Mouse (Mus musculus) kidney, postnatal 0 days (tissue): ENCODE measurements around the gene Ncoa1. TPM values are rescaled to one million over a fixed set of nuclear protein-coding genes. Genes with fewer than 3 reads are reported as not detected.

ENCODE experiments used
- ATAC-seq: fragments of 200-750 bp; cut with Nextera tagmentation; replicated peaks from 2 replicates; pipeline ENCODE4 v1.8.0; 2017; ENCODE audit warnings: low read depth, moderate number of reproducible peaks, moderate TSS enrichment, moderate library complexity; ENCODE audit not compliant: low FRiP score
- DNase-seq: peaks from one replicate; pipeline ENCODE4 v3.0.0-alpha.2; 2016; ENCODE audit warnings: low spot score
- H3K27ac ChIP-seq: fragments of 300-500 bp; sonication (generic); 2 replicates; pipeline ENCODE4 v1.5.1; 2014; ENCODE audit warnings: mild to moderate bottlenecking
- H3K27me3 ChIP-seq: fragments of 300-500 bp; sonication (generic); 2 replicates; pipeline ENCODE4 v1.6.1; 2014; ENCODE audit warnings: low read length, mixed read lengths; ENCODE audit not compliant: insufficient read depth
- H3K36me3 ChIP-seq: fragments of 300-500 bp; sonication (generic); 2 replicates; pipeline ENCODE4 v1.6.1; 2014; ENCODE audit warnings: low read length, mixed read lengths; ENCODE audit not compliant: insufficient read depth
- H3K4me1 ChIP-seq: fragments of 300-500 bp; sonication (generic); replicated peaks from 2 replicates; pipeline ENCODE4 v1.6.1; 2014; ENCODE audit warnings: antibody characterized with exemption, low read length, mixed read lengths; ENCODE audit not compliant: insufficient read depth
- H3K4me2 ChIP-seq: fragments of 300-500 bp; sonication (generic); 2 replicates; pipeline ENCODE4 v1.6.1; 2014; ENCODE audit warnings: mild to moderate bottlenecking, low read length, moderate library complexity, mixed read lengths
- H3K4me3 ChIP-seq: fragments of 300-500 bp; sonication (generic); replicated peaks from 2 replicates; pipeline ENCODE4 v1.5.1; 2014; ENCODE audit warnings: low read depth, low read length
- H3K9ac ChIP-seq: fragments of 300-500 bp; sonication (generic); 2 replicates; pipeline ENCODE4 v1.6.1; 2014; ENCODE audit warnings: low read depth, low read length
- H3K9me3 ChIP-seq: fragments of 300-500 bp; sonication (generic); replicated peaks from 2 replicates; pipeline ENCODE4 v1.6.1; 2016; ENCODE audit warnings: low read length, inconsistent platforms, mixed read lengths
- CTCF ChIP-seq: IDR thresholded peaks from 2 replicates; pipeline ENCODE4 v1.5.1; 2016; ENCODE audit warnings: antibody characterized with exemption, low read depth, mild to moderate bottlenecking, moderate library complexity
- WGBS: fragments of 180-500 bp; shearing (Covaris S2); extraction: QIAGEN DNeasy Blood & Tissue Kit; methylation state at CpG from one replicate; pipeline ENCODE4 v1.1.7; 2014; 5-methylcytosine and 5-hydroxymethylcytosine counted together
- polyA plus RNA-seq: library from polyadenylated mRNA; unstranded; fragments of >200 nt; fragmentation: Nextera tagmentation; extraction: Ambion mirVana; gene quantifications from 2 replicates; pipeline ENCODE4 v1.2.1, GENCODE M21; 2015

Ncoa1 gene
- polyA plus RNA-seq, 1 experiment from 2014 or later: 8.7 TPM

GRCm38 (mm10) chr12:4322227-4322626, 154.8 kb downstream of the Ncoa1 start:
- TF ChIP-seq CTCF: no peak
- H3K9me3 ChIP-seq: no peaks in the 10 kb centered on the region
- H3K4me2 ChIP-seq: no peak overlapping the region
- DNase-seq: no peak
- no peak overlapping the region for H3K27ac ChIP-seq
- H3K4me3 ChIP-seq: no peak overlapping the region
- H3K4me1 ChIP-seq: no peaks in the 10 kb centered on the region
- ATAC-seq: no peak
- H3K9ac ChIP-seq: no peak overlapping the region
- 50% methylated on average over 2 of the region's 2 CpGs for WGBS
- H3K36me3 ChIP-seq: 0 out of 2 replicates have a peak, but pooled peaks cover 4% of the 10 kb centered on the region
- H3K27me3 ChIP-seq: no peaks in the 10 kb centered on the region

GRCm38 (mm10) chr12:4313824-4314223, 163.2 kb downstream of the Ncoa1 start:
- TF ChIP-seq CTCF: no peak
- ATAC-seq: no peak
- Histone ChIP-seq H3K9ac (no peak overlapping the region), H3K36me3 (peaks cover 8% of the 10 kb centered on the region; the same call in 1 of the 2 replicates), H3K27me3 (no peaks in the 10 kb centered on the region), H3K4me3 (no peak overlapping the region), H3K9me3 (no peaks in the 10 kb centered on the region), H3K4me1 (no peaks in the 10 kb centered on the region), H3K4me2 (no peak overlapping the region), H3K27ac (no peak overlapping the region)
- no peak for DNase-seq

- Histone ChIP-seq H3K4me3 (no peak overlapping the region), H3K4me2 (no peak overlapping the region), H3K9ac (no peak overlapping the region), H3K36me3 (0 out of 2 replicates have a peak, but pooled peaks cover 4% of the 10 kb centered on the region), H3K9me3 (no peaks in the 10 kb centered on the region), H3K27ac (no peak overlapping the region), H3K27me3 (no peaks in the 10 kb centered on the region), H3K4me1 (no peaks in the 10 kb centered on the region)
- no peak for TF ChIP-seq CTCF
- peak; percentile 65 for ATAC-seq
- DNase-seq: peak; percentile 77
- 48% methylated on average over 1 of the region's 1 CpGs for WGBS
These were observed 170.2 kb downstream of the Ncoa1 start for GRCm38 (mm10) chr12:4306712-4307313.

GRCm38 (mm10) chr12:4299300-4299699, 177.7 kb downstream of the Ncoa1 start:
- Histone ChIP-seq H3K4me3 (no peak overlapping the region), H3K4me2 (no peak overlapping the region), H3K27ac (no peak overlapping the region), H3K4me1 (no peaks in the 10 kb centered on the region), H3K9me3 (no peaks in the 10 kb centered on the region), H3K27me3 (no peaks in the 10 kb centered on the region), H3K9ac (no peak overlapping the region), H3K36me3 (peaks cover 8% of the 10 kb centered on the region; the same call in 1 of the 2 replicates)
- TF ChIP-seq CTCF: no peak
- 80% methylated on average over 3 of the region's 3 CpGs for WGBS
- DNase-seq: no peak
- no peak for ATAC-seq

GRCm38 (mm10) chr12:4298626-4299025, 178.4 kb downstream of the Ncoa1 start:
- Histone ChIP-seq H3K9ac (no peak overlapping the region), H3K27ac (no peak overlapping the region), H3K9me3 (no peaks in the 10 kb centered on the region), H3K4me3 (no peak overlapping the region), H3K4me1 (no peaks in the 10 kb centered on the region), H3K27me3 (no peaks in the 10 kb centered on the region), H3K4me2 (no peak overlapping the region), H3K36me3 (peaks cover 8% of the 10 kb centered on the region; the same call in 1 of the 2 replicates)
- no peak for TF ChIP-seq CTCF
- DNase-seq (no peak), ATAC-seq (no peak)
- 84% methylated on average over 4 of the region's 4 CpGs for WGBS

- DNase-seq: no peak
- TF ChIP-seq CTCF: no peak
- Histone ChIP-seq H3K9ac (no peak overlapping the region), H3K9me3 (no peaks in the 10 kb centered on the region), H3K4me2 (no peak overlapping the region), H3K36me3 (peaks cover 4% of the 10 kb centered on the region; the same call in 1 of the 2 replicates), H3K27me3 (no peaks in the 10 kb centered on the region), H3K4me3 (no peak overlapping the region), H3K27ac (no peak overlapping the region), H3K4me1 (no peaks in the 10 kb centered on the region)
- no peak for ATAC-seq
- 85% methylated on average over 4 of the region's 4 CpGs for WGBS
These were observed 181.1 kb downstream of the Ncoa1 start for GRCm38 (mm10) chr12:4295881-4296280.

GRCm38 (mm10) chr12:4295281-4295680, 181.7 kb downstream of the Ncoa1 start:
- no peaks in the 10 kb centered on the region for H3K9me3 ChIP-seq
- no peak overlapping the region for H3K4me2 ChIP-seq
- no peak for TF ChIP-seq CTCF
- H3K9ac ChIP-seq: no peak overlapping the region
- 89% methylated on average over 8 of the region's 8 CpGs for WGBS
- H3K4me1 ChIP-seq: no peaks in the 10 kb centered on the region
- H3K27ac ChIP-seq: no peak overlapping the region
- DNase-seq (no peak), ATAC-seq (no peak)
- H3K27me3 ChIP-seq: no peaks in the 10 kb centered on the region
- H3K36me3 ChIP-seq: peaks cover 7% of the 10 kb centered on the region; the same call in 1 of the 2 replicates
- no peak overlapping the region for H3K4me3 ChIP-seq
